Mouse (Mus musculus): ENCODE measurements around the gene Hbb-y.
"Not testable (repeated sequence)": the region's sequence is repeated elsewhere in the genome, so short reads cannot be mapped to it uniquely, and the experiment has no call there.

Gene Hbb-y

DNA sequence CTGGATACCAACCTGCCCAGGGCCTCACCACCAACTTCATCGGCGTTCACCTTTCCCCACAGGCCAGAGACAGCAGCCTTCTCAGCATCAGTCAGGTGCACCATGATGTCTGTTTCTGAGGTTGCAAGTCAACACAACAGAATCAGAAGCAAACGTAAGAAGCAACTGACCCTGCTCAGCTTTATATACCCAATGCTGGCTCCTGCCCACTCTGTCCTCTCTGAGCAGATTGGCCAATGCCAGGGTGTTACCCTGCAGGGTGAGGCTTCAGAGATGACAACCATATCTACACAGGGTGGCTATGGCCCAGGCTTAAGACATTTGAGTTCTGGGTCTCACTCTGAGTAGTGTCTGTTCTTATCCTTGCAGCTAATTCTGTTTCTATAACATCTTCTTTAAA is 39.2 kb downstream of the Hbb-y start, which contains the start of gene Hbb-bt:
Hbb-bt (minus strand) TSS at position 231 of the 400 bp plus-strand sequence.
- DNase-seq (ENCODE audit: extremely low read depth, low read depth, low spot score), result no peak

DNA sequence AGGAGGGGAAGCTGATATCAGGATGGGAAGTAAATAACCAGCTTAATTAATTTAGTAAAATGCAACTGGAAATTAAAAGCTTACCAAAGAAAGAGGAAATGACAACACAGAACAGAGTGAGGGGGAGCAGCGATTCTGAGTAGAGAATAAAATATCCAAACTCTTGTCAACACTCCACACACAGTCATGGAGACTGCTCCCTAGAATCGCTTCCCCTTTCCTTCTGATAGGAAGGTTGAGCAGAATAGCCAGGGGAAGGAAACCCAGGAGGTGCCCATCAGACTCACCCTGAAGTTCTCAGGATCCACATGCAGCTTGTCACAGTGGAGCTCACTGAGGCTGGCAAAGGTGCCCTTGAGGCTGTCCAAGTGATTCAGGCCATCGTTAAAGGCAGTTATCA is 39.9 kb downstream of the Hbb-y start:
- not testable (repeated sequence) for DNase-seq (ENCODE audit: extremely low read depth, low read depth, low spot score)

DNA sequence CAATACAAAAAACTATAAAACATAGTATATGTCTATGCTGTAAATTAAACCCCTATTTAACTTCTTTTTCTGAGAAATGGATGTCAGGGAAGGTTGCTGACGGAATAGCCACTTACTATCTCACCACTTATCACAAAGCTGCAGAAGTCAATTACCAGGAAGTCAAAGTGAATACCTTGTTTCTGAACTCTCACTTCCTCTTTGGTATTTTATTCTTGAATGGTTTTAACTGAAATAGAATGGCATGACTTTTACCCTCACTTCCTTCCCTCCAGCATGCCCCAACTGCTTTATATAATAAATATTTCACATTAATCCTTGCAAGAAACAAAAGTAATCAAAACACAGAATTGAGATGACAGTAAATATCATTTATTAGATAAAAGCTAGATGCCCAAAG is 40.8 kb downstream of the Hbb-y start:
- DNase-seq (ENCODE audit: extremely low read depth, low read depth, low spot score), result no peak

DNA sequence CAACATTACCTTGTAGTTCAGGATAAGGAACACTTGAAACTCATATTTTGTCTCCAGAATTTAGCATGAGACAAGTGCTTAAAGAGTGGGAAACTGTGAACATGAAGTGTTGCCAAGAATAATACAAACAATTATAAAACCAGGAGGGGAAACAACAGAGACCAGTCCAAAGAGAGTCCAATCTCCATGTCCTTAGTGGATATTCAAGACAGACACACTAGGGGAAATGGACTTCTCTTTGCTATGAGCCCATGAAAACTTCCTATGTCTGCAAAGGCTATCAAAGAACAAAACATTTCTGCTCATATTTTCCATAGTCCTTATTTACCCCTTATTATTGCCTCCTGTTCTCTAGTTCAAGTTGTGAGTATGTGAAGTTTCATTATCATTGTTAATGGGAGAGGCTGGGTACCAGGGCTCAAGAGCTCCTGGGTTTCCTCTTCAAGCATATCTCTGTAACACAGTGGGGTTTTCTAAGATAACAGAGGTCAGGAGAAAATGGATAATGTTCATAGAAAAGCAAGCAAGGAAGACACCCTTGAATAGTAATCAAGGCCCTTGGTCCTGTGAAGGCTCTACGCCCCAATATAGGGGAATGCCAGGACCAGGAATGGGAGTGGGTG is 41.7 kb downstream of the Hbb-y start:
- DNase-seq (ENCODE audit: extremely low read depth, low read depth, low spot score), result no peak

DNA sequence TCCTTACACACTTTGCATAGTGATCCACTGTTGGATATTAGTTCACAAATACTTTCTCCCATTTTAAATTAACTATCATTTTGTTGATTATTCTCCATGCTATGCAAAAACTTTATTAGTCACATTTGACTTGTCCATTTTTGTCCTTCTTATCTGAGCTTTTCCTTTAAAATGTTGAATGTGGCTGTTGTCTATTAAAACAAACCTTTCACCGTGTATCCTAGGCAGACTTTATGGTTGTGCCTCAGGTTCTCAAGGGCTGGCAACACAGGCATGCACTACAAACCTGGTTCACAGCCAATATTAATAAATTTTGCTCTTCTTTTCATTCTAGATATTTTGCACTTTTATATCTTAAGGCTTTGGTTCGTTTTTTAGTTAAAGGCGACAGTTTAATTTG is 42.3 kb downstream of the Hbb-y start:
- no peak for DNase-seq (ENCODE audit: extremely low read depth, low read depth, low spot score)

DNA sequence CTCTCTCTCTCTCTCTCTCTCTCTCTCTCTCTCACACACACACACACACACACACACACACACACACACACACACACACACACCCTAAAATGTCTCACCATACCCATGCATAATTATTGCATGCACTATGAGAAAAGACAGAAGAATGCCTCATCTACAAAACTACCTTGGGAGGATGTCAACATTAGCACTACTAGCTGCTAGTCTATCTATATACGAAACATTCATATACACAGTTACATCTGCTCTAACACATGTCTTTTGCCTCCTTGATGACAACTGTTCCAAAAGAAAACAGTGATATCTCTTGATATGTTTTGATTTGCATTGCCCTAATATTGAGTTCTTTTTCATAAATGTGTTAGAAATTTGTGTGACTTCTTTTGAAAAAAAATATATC is 42.7 kb downstream of the Hbb-y start:
- DNase-seq (ENCODE audit: extremely low read depth, low read depth, low spot score), result no peak

DNA sequence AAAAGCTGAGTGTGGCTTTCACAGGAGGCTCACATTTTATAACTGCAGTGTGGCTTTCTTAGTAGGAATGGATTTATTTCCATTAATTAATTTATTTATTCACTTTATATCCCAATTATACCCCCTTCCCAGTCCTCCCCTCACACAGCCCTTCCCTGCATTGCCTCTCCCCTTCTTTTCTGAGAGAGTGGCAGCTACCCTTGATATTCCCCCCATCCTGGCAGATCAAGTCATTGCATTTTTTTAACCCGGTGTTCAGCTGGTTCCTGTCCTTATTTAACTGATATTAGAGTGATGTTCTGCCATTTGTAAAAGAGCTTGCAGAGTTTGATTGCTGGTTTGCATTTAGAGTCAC is 43.2 kb downstream of the Hbb-y start:
- DNase-seq (ENCODE audit: extremely low read depth, low read depth, low spot score), result no peak

DNA sequence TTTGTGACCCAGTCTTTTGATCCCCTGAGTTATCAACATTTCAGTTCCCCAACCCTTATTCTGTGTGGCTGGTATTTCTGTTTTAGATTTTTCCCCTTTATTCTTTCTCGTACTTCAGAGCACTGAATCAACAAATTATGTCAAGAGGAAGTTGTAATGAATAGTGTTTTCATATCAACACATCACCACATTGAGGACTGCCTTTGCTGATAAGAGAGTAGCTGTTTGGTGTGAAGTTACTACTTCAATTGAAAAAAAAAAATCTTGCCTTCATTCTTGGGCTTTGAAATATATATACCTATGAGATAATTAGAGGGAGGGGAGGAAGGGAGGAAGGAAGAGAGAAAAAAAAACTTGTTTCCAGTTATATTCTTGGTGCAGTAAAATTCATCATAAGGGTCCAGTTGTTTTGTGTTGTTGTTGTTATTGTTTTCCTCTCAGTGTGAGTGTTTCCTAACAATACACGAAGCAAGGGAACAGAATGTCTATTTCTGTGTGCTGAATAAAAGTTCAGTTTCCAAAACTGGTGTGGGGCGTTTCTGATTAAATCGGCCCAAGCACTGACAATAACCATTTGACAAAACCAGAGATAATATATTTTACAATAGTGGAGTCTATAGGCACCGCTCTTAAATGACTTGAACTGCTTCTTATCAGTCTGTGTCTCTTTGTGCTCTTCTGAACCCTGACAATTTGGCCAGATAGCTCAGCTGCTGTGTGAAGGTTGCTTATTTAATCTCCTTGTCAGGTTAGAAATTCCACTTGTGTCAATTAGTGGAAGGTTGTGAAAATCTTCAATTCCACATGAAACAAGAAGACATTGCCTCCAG is 43.8 kb downstream of the Hbb-y start:
- no peak for DNase-seq (ENCODE audit: extremely low read depth, low read depth, low spot score)

DNA sequence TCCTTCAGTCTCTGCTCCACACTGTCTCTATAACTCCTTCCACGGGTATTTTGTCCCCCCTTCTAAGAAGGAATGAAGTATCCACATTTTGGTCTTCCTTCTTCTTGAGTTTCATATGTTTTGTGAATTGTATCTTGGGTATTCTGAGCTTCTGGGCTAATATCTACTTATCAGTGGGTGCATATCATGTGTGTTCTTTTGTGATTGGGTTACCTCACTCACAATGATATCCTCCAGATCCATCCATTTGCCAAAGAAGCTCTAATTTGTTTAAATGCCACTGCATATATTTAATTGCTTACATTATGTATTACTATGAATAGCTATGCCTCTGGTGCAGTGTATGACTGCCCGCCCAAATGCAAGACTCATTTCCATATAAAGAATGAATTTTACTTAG is 44.9 kb downstream of the Hbb-y start:
- DNase-seq (ENCODE audit: extremely low read depth, low read depth, low spot score), result not testable (repeated sequence)

DNA sequence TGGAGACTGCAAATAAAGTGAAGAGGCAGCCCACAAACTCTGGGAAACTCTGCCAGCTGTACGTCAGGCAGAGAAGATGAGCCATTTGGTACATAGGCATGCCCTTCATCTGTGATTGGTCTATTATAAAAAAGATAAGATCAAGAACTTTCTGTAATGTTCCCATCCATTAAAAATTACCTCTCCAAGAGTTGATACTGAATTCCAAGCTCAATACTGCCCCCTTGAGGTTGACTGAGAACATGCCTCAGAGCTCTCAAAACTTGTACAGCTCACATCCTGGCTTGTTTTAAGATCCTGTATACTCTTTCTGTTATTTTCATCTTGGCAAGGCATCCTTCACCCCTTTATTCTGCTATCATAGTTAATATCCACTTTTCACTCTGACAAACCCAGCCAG is 46.2 kb downstream of the Hbb-y start:
- DNase-seq (ENCODE audit: extremely low read depth, low read depth, low spot score), result no peak

All from fat pad, adult 2 months (tissue).